Mouse (Mus musculus): Measurements from ENCODE around the gene Prr36. TPM values are rescaled to one million over a fixed set of nuclear protein-coding genes. Genes with fewer than 3 reads are reported as not detected.

Gene Prr36
- polyA plus RNA-seq, 1 experiment from 2014 or later, result 6.1 TPM

- H3K27ac ChIP-seq, result 0 out of 2 replicates have a peak overlapping the region, but pooled peaks have one; percentile 23
- H3K9ac ChIP-seq, result peak overlapping the region; percentile 39
- 3% methylated on average over 18 of the region's 18 CpGs for WGBS
- no peaks in the 10 kb centered on the region for H3K9me3 ChIP-seq
- peaks cover 61% of the 10 kb centered on the region for H3K27me3 ChIP-seq
- peak overlapping the region; percentile 42 for H3K4me3 ChIP-seq
- ATAC-seq (ENCODE audit: insufficient number of reproducible peaks, insufficient read depth, low FRiP score, low TSS enrichment), result peak; percentile 23; the same call in 1 of the 2 replicates
- H3K4me2 ChIP-seq (replicated peaks), result peak overlapping the region; percentile 86
- peaks cover 22% of the 10 kb centered on the region for H3K4me1 ChIP-seq
- peaks cover 11% of the 10 kb centered on the region; the same call in 1 of the 2 replicates for H3K36me3 ChIP-seq
Observed at GRCm38 (mm10) chr8:4213210-4214005, 3.9 kb downstream of the Prr36 start.

GRCm38 (mm10) chr8:4212809-4213209, 4.5 kb downstream of the Prr36 start:
- peak overlapping the region; percentile 42 for H3K4me3 ChIP-seq
- WGBS, result under 1% methylated on average over 24 of the region's 25 CpGs
- H3K9ac ChIP-seq, result peak overlapping the region; percentile 39
- peaks cover 61% of the 10 kb centered on the region for H3K27me3 ChIP-seq
- peak; percentile 9; the same call in 1 of the 2 replicates for ATAC-seq (ENCODE audit: insufficient number of reproducible peaks, insufficient read depth, low FRiP score, low TSS enrichment)
- no peak overlapping the region for H3K27ac ChIP-seq
- no peaks in the 10 kb centered on the region for H3K9me3 ChIP-seq
- H3K4me1 ChIP-seq, result peaks cover 22% of the 10 kb centered on the region
- peaks cover 11% of the 10 kb centered on the region; the same call in 1 of the 2 replicates for H3K36me3 ChIP-seq
- H3K4me2 ChIP-seq (replicated peaks), result peak overlapping the region; percentile 86

- no peak overlapping the region for H3K4me2 ChIP-seq (replicated peaks)
- no peak overlapping the region for H3K27ac ChIP-seq
- peaks cover 29% of the 10 kb centered on the region for H3K4me1 ChIP-seq
- H3K36me3 ChIP-seq, result peaks cover 11% of the 10 kb centered on the region; the same call in 1 of the 2 replicates
- no peak overlapping the region for H3K9ac ChIP-seq
- WGBS, result 76% methylated on average over 6 of the region's 6 CpGs
- H3K27me3 ChIP-seq, result peaks cover 61% of the 10 kb centered on the region
- ATAC-seq (ENCODE audit: insufficient number of reproducible peaks, insufficient read depth, low FRiP score, low TSS enrichment), result no peak
- no peaks in the 10 kb centered on the region for H3K9me3 ChIP-seq
- no peak overlapping the region for H3K4me3 ChIP-seq
Observed at GRCm38 (mm10) chr8:4211097-4211496, 6.2 kb downstream of the Prr36 start.

- Histone ChIP-seq H3K4me3 (no peak overlapping the region), H3K4me1 (peaks cover 14% of the 10 kb centered on the region), H3K4me2 (replicated peaks) (no peak overlapping the region), H3K9ac (0 out of 2 replicates have a peak overlapping the region, but pooled peaks have one; percentile 3), H3K36me3 (peaks cover 38% of the 10 kb centered on the region), H3K27me3 (peaks cover 56% of the 10 kb centered on the region), H3K27ac (no peak overlapping the region), H3K9me3 (no peaks in the 10 kb centered on the region)
- 55% methylated on average over 2 of the region's 2 CpGs for WGBS
- no peak for ATAC-seq (ENCODE audit: insufficient number of reproducible peaks, insufficient read depth, low FRiP score, low TSS enrichment)
Observed at GRCm38 (mm10) chr8:4207016-4207350, 10.3 kb downstream of the Prr36 start.

GRCm38 (mm10) chr8:4206182-4207015, 10.9 kb downstream of the Prr36 start:
- Histone ChIP-seq H3K36me3 (peaks cover 38% of the 10 kb centered on the region), H3K9me3 (no peaks in the 10 kb centered on the region), H3K27ac (no peak overlapping the region), H3K27me3 (peaks cover 56% of the 10 kb centered on the region), H3K4me1 (peaks cover 14% of the 10 kb centered on the region), H3K9ac (0 out of 2 replicates have a peak overlapping the region, but pooled peaks have one; percentile 27), H3K4me2 (replicated peaks) (peak overlapping the region; percentile 27), H3K4me3 (peak overlapping the region; percentile 4; the same call in 1 of the 2 replicates)
- WGBS, result 10% methylated on average over 44 of the region's 44 CpGs
- no peak for ATAC-seq (ENCODE audit: insufficient number of reproducible peaks, insufficient read depth, low FRiP score, low TSS enrichment)

- Histone ChIP-seq H3K9ac (0 out of 2 replicates have a peak overlapping the region, but pooled peaks have one; percentile 27), H3K27me3 (peaks cover 56% of the 10 kb centered on the region), H3K9me3 (no peaks in the 10 kb centered on the region), H3K4me2 (replicated peaks) (peak overlapping the region; percentile 27; the same call in 1 of the 2 replicates), H3K4me3 (peak overlapping the region; percentile 4; the same call in 1 of the 2 replicates), H3K36me3 (peaks cover 38% of the 10 kb centered on the region), H3K4me1 (peaks cover 14% of the 10 kb centered on the region), H3K27ac (no peak overlapping the region)
- 0 out of 2 replicates have a peak, but pooled peaks have one; percentile 4 for ATAC-seq (ENCODE audit: insufficient number of reproducible peaks, insufficient read depth, low FRiP score, low TSS enrichment)
- WGBS, result 13% methylated on average over 38 of the region's 38 CpGs
Observed at GRCm38 (mm10) chr8:4205246-4206123, 11.8 kb downstream of the Prr36 start.

- Histone ChIP-seq H3K36me3 (peaks cover 27% of the 10 kb centered on the region; the same call in 1 of the 2 replicates), H3K4me2 (replicated peaks) (no peak overlapping the region), H3K4me1 (peaks cover 9% of the 10 kb centered on the region; the same call in 1 of the 2 replicates), H3K4me3 (no peak overlapping the region), H3K27me3 (peaks cover 30% of the 10 kb centered on the region), H3K27ac (no peak overlapping the region), H3K9me3 (no peaks in the 10 kb centered on the region), H3K9ac (no peak overlapping the region)
- WGBS, result 56% methylated on average over 2 of the region's 2 CpGs
- ATAC-seq (ENCODE audit: insufficient number of reproducible peaks, insufficient read depth, low FRiP score, low TSS enrichment), result no peak
Observed at GRCm38 (mm10) chr8:4201321-4201720, 15.9 kb downstream of the Prr36 start.

GRCm38 (mm10) chr8:4193588-4193894, 23.7 kb downstream of the Prr36 start:
- no peak overlapping the region for H3K4me3 ChIP-seq
- peak overlapping the region; percentile 21; the same call in 1 of the 2 replicates for H3K4me2 ChIP-seq (replicated peaks)
- no peak overlapping the region for H3K9ac ChIP-seq
- no peaks in the 10 kb centered on the region for H3K27me3 ChIP-seq
- no peak for ATAC-seq (ENCODE audit: insufficient number of reproducible peaks, insufficient read depth, low FRiP score, low TSS enrichment)
- WGBS, result 53% methylated on average over 7 of the region's 7 CpGs
- no peaks in the 10 kb centered on the region for H3K9me3 ChIP-seq
- H3K36me3 ChIP-seq, result no peaks in the 10 kb centered on the region
- H3K4me1 ChIP-seq, result 0 out of 2 replicates have a peak, but pooled peaks cover 4% of the 10 kb centered on the region
- H3K27ac ChIP-seq, result no peak overlapping the region

GRCm38 (mm10) chr8:4192807-4193587, 24.3 kb downstream of the Prr36 start:
- Histone ChIP-seq H3K27me3 (no peaks in the 10 kb centered on the region), H3K4me3 (no peak overlapping the region), H3K9ac (no peak overlapping the region), H3K27ac (no peak overlapping the region), H3K9me3 (no peaks in the 10 kb centered on the region), H3K4me2 (replicated peaks) (peak overlapping the region; percentile 21; the same call in 1 of the 2 replicates), H3K36me3 (0 out of 2 replicates have a peak, but pooled peaks cover 2% of the 10 kb centered on the region), H3K4me1 (0 out of 2 replicates have a peak, but pooled peaks cover 4% of the 10 kb centered on the region)
- 0 out of 2 replicates have a peak, but pooled peaks have one; percentile 83 for ATAC-seq (ENCODE audit: insufficient number of reproducible peaks, insufficient read depth, low FRiP score, low TSS enrichment)
- 8% methylated on average over 18 of the region's 18 CpGs for WGBS

GRCm38 (mm10) chr8:4192305-4192704, 25.0 kb downstream of the Prr36 start:
- H3K27ac ChIP-seq, result no peak overlapping the region
- peaks cover 9% of the 10 kb centered on the region for H3K36me3 ChIP-seq
- H3K9me3 ChIP-seq, result no peaks in the 10 kb centered on the region
- no peak overlapping the region for H3K9ac ChIP-seq
- 59% methylated on average over 5 of the region's 5 CpGs for WGBS
- 0 out of 2 replicates have a peak, but pooled peaks cover 4% of the 10 kb centered on the region for H3K4me1 ChIP-seq
- ATAC-seq (ENCODE audit: insufficient number of reproducible peaks, insufficient read depth, low FRiP score, low TSS enrichment), result no peak
- H3K4me2 ChIP-seq (replicated peaks), result no peak overlapping the region
- H3K27me3 ChIP-seq, result no peaks in the 10 kb centered on the region
- H3K4me3 ChIP-seq, result no peak overlapping the region

All from embryonic facial prominence, embryonic 12.5 days (tissue).